Mouse (Mus musculus) small intestine, adult 2 months (tissue): ENCODE data around the gene Hjurp. TPM values are rescaled to one million over a fixed set of nuclear protein-coding genes. Genes with fewer than 3 reads are reported as not detected.

Experiments
- H3K27ac ChIP-seq: fragments of 200-500 bp; 2 replicates; pipeline ENCODE4 v1.5.1; 2012; ENCODE audit warnings: low read depth, low read length, control low read depth, inconsistent platforms; ENCODE audit not compliant: insufficient read depth
- H3K27me3 ChIP-seq: fragments of 200-500 bp; 2 replicates; pipeline ENCODE4 v1.6.1; 2012; ENCODE audit warnings: mild to moderate bottlenecking, moderate library complexity, low read length, inconsistent platforms; ENCODE audit not compliant: control insufficient read depth, insufficient read depth
- H3K36me3 ChIP-seq: fragments of 200-500 bp; 2 replicates; pipeline ENCODE4 v1.6.1; 2012; ENCODE audit warnings: mild to moderate bottlenecking, low read length, control low read depth, inconsistent platforms; ENCODE audit not compliant: control insufficient read depth, insufficient read depth
- H3K4me1 ChIP-seq: fragments of 200-500 bp; 2 replicates; pipeline ENCODE4 v1.6.1; 2012; ENCODE audit warnings: low read length, inconsistent platforms, mixed read lengths; ENCODE audit not compliant: control insufficient read depth, insufficient read depth, insufficient read length
- H3K4me3 ChIP-seq: fragments of 200-500 bp; 2 replicates; pipeline ENCODE4 v1.5.1; 2012; ENCODE audit warnings: low read depth, mild to moderate bottlenecking, control low read depth, inconsistent platforms, low read length, moderate library complexity
- CTCF ChIP-seq: fragments of 200-500 bp; IDR thresholded peaks from 2 replicates; pipeline ENCODE4 v1.5.1; 2012; ENCODE audit warnings: low read depth, mild to moderate bottlenecking, control low read depth, inconsistent platforms, low read length, moderate library complexity, mixed read lengths; ENCODE audit not compliant: insufficient replicate concordance, insufficient read length; ENCODE audit errors: extremely low read depth
- POLR2A ChIP-seq: fragments of 200-500 bp; IDR thresholded peaks from 2 replicates; pipeline ENCODE4 v1.6.1; 2012; ENCODE audit warnings: low read depth, mild to moderate bottlenecking, control low read depth, inconsistent platforms, low read length, moderate library complexity
- WGBS: fragments of 180-500 bp; shearing (Covaris S2); methylation state at CpG from one replicate; pipeline ENCODE4 v1.1.7; 2018; 5-methylcytosine and 5-hydroxymethylcytosine counted together
- polyA plus RNA-seq: library from polyadenylated mRNA; depleted of rRNA; stranded (reverse); fragments of >200 nt; gene quantifications from 2 replicates; pipeline ENCODE4 v1.2.3, GENCODE M21; 2012; rRNA removed

Hjurp gene
- polyA plus RNA-seq, 1 experiment: 23.4 TPM

- H3K27me3 ChIP-seq: no peaks in the 10 kb centered on the region
- H3K4me1 ChIP-seq: peaks cover 19% of the 10 kb centered on the region
- peak overlapping the region; percentile 67 for H3K27ac ChIP-seq
- H3K36me3 ChIP-seq: peaks cover 8% of the 10 kb centered on the region
- TF ChIP-seq CTCF: no peak
- no peak for TF ChIP-seq POLR2A
- WGBS: 67% methylated on average over 1 of the region's 1 CpGs
- no peak overlapping the region for H3K4me3 ChIP-seq
These were observed 64.4 kb downstream of the Hjurp start for GRCm38 (mm10) chr1:88213061-88213460.

Other genes with a start within 250 kb of the Hjurp start
- gene Ugt1a10, start 222.2 kb downstream of the Hjurp start, polyA plus RNA-seq: not detected in 2 replicates
- 0.36 and 0.37 TPM in 2 replicates for gene Ugt1a9, start 206.8 kb downstream of the Hjurp start, polyA plus RNA-seq
- not detected in 2 replicates for gene Ugt1a8, start 189.8 kb downstream of the Hjurp start, polyA plus RNA-seq
- gene Ugt1a7c, start 182.6 kb downstream of the Hjurp start, polyA plus RNA-seq: 57.1 and 60.9 TPM in 2 replicates
- 2.7 and 3.6 TPM in 2 replicates for gene Ugt1a6b, start 174.4 kb downstream of the Hjurp start, polyA plus RNA-seq
- gene Ugt1a6a, start 142.8 kb downstream of the Hjurp start, polyA plus RNA-seq: 2.1 and 12.2 TPM in 2 replicates
- gene Ugt1a5, start 111.6 kb downstream of the Hjurp start, polyA plus RNA-seq: 0.28 and 0.34 TPM in 2 replicates
- gene Ugt1a2, start 77.0 kb downstream of the Hjurp start, polyA plus RNA-seq: 0.09 and 0.38 TPM in 2 replicates
- gene Dnajb3, start 71.9 kb downstream of the Hjurp start, polyA plus RNA-seq: 2.7 and 5.3 TPM in 2 replicates
- gene Ugt1a1, start 65.7 kb downstream of the Hjurp start, polyA plus RNA-seq: 21.8 and 88.2 TPM in 2 replicates
- gene Mroh2a, start 50.6 kb downstream of the Hjurp start, polyA plus RNA-seq: 0.11 and 0.35 TPM in 2 replicates
- gene Trpm8, start within 50 bp of the Hjurp start, polyA plus RNA-seq: not detected in 2 replicates
- not detected in 2 replicates for gene Spp2, start 129.3 kb upstream of the Hjurp start, polyA plus RNA-seq
- gene Glrp1, start 232.4 kb upstream of the Hjurp start, polyA plus RNA-seq: not detected in 2 replicates